Mouse (Mus musculus) liver, embryonic 14.5 days (tissue): Measurements from ENCODE around the gene Sgk2.

Experiments
- CTCF ChIP-seq: IDR thresholded peaks from 2 replicates; pipeline ENCODE4 v1.5.1; 2016; ENCODE audit warnings: antibody characterized with exemption, low read depth, control low read depth
- EP300 ChIP-seq: IDR thresholded peaks from 2 replicates; pipeline ENCODE4 v1.6.1; 2016; ENCODE audit warnings: antibody characterized with exemption, low read depth

DNA sequence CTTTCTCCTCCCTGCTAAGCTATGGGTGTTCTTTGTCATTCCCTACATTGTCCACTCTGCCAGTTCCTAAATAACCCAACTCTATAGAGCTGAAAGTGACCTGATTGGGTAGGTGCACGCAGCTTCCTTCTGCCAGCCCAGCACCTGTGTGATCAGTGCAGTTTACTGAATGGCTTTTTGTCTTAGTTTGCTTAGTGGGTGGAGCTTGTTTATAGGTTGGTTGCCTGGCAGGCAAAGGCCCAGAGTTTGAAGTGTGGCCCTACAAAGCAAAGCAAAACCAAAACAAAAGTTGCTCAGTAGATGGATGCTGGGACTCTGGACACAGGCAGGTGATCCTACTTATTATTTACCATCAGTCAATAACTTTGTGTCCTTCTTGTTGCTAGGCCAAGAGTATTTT lies 64.6 kb downstream of the Sgk2 start:
- no peak for TF ChIP-seq CTCF
- no peak for TF ChIP-seq EP300
